Comparison of ENCODE assay signal across 19 mouse cellular contexts in genomic region chr3:107624424-107624823, GRCm38 (mm10). TPM values are rescaled to one million over a fixed set of nuclear protein-coding genes. Genes with fewer than 3 reads are reported as not detected.
"Had no signal": no experiment of that assay in that cellular context is flagged by ENCODE, and none has a peak within 500 bp of the region (broad histone marks: within the 10 kb centered on the region; RNA-seq: fewer than 3 reads in every experiment).

No protein-coding gene starts in this region.

- H3K4me2 ChIP-seq: limb, embryonic 13.5 days; midbrain, embryonic 12.5 days; neural tube, embryonic 13.5 days had no signal

- H3K27ac ChIP-seq: limb, embryonic 13.5 days; liver, embryonic 14.5 days; midbrain, embryonic 12.5 days; neural tube, embryonic 13.5 days had no signal

- H3K4me1 ChIP-seq: limb, embryonic 13.5 days had no signal

- DNase-seq: kidney, adult 9 months; kidney, postnatal 10 days; left cerebral cortex, postnatal 4 days; lung, adult 18-20 months; retina, postnatal 1 day; right cerebral cortex, postnatal 25 days; thymus, postnatal 36 days had no signal

- H3K9ac ChIP-seq: limb, embryonic 13.5 days; liver, embryonic 14.5 days; midbrain, embryonic 12.5 days; neural tube, embryonic 13.5 days had no signal

- ATAC-seq: intestine, embryonic 16.5 days; midbrain, embryonic 16.5 days had no signal

- H3K27me3 ChIP-seq: limb, embryonic 13.5 days; midbrain, embryonic 12.5 days; neural tube, embryonic 13.5 days had no signal

- H3K9me3 ChIP-seq: limb, embryonic 13.5 days; midbrain, embryonic 12.5 days; neural tube, embryonic 13.5 days had no signal

- H3K4me3 ChIP-seq: limb, embryonic 13.5 days; midbrain, embryonic 12.5 days; neural tube, embryonic 13.5 days had no signal

RNA-seq across cellular contexts. Expression of gene Gm10961, which starts 6.7 kb away (rescaled TPM):
- polyA plus RNA-seq: intestine, embryonic 16.5 days; large intestine, adult 2 months; limb, embryonic 13.5 days; liver, adult 2 months; liver, embryonic 14.5 days; lung, embryonic 16.5 days; midbrain, embryonic 12.5 days; midbrain, embryonic 16.5 days; neural tube, embryonic 13.5 days; small intestine, adult 2 months; stomach, embryonic 14.5 days; thymus, postnatal 0 days had no signal

RNA-seq across cellular contexts. Expression of gene Alx3, which starts 29.6 kb away (rescaled TPM):
- polyA plus RNA-seq: intestine, embryonic 16.5 days; large intestine, adult 2 months; liver, adult 2 months; liver, embryonic 14.5 days; neural tube, embryonic 13.5 days; small intestine, adult 2 months; stomach, embryonic 14.5 days had no signal
